Mouse (Mus musculus): ENCODE measurements around the gene Zfp839.

The Zfp839 gene

DNA sequence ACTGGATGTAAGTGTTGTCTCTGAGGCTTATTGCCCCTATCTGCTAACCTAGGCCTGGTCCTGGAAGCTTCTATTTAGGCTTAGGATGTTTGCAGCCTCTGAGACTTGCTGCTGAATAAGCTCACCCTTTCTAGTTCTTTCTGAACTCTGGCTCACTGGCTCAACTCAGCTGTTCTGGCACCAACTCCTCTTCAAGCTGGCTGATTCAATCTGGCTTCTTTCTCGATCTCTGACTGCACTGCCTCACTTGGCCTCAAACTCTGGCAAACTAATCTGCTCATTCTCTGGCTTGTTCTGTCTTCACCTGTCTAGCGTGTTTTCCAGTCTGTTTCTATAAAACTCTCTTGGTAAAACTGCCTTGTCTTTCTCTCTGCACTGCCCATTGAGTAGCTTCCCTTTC, 25.3 kb downstream of the Zfp839 start:
- DNase-seq (ENCODE audit: low spot score in 2 of 2) = no peak

DNA sequence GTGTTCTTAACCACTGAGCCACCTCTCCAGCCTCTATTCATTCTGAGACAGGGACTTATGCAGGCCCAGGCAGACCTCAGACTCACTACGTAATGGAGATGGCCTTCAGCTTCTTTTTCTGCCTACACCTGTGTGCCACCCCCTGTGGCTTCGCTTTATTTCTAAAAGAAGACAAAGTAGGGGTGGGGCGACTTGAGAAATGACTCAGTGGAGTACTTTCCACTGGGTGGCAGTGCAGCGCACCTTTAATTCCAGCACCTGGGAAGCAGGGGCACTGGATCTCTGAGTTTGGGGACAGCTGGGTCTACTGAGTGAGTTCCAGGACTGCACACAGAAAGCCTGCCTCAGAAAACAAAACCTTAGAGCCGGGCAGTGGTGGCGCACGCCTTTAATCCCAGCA, 32.2 kb downstream of the Zfp839 start:
- no peak for DNase-seq (ENCODE audit: low spot score in 2 of 2)

DNA sequence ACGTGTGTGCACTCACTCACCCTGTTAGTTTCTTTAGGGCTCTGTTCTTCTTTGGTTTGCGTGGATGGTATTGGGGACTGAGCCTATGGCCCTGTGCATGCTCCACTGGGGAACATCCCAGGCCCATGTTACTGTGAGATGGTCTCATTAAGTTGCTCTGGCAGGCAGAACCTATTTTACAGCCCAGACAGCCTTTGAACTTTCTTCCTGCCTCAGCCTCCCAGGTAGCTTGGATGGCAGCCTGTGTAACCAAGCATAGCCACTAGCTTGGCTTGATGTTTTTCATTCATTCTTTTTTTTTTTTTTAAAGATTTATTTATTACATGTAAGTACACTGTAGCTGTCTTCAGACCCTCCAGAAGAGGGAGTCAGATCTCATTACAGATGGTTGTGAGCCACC, 35.2 kb downstream of the Zfp839 start:
- no peak for DNase-seq (ENCODE audit: low spot score in 2 of 2)

DNA sequence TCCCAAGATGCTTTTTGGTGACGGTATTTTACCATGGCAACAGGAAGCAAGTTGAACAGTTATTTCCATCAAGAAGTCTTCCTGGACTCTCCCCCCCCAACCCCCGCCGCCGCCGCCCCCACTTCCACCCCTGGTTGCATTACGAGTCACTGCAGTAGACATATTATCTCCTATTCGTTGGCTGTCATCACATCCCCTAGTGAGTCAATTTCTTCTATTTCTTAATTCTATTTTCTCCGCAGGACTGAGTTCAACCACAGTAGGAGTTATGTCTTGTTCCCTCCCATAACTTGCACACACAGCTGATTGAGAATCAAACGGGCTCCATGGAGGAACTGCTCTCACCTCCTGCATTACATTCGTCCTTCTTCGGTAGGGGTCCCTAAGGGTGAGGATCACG, 38.1 kb downstream of the Zfp839 start:
- no peak for DNase-seq (ENCODE audit: low spot score in 2 of 2)

DNA sequence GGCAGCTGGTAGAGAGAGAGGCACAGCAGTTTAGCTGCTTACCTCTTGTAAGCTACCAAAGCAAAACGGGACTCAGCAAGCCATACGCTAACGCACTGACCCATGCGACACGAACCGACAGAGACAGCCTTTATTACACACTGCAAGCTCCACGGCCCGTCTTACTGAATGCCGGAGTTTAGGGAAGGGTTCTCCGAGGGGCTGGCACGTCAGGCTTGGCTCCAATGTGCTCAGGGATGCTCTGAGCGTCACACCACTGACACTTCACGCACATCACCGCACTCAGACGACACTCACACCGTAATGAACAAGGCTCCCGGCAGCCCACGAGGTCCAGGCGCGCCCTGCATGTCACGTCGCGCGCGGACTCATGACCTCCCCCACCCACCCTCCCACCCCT, 38.6 kb downstream of the Zfp839 start:
- no peak for DNase-seq (ENCODE audit: low spot score in 2 of 2)

DNA sequence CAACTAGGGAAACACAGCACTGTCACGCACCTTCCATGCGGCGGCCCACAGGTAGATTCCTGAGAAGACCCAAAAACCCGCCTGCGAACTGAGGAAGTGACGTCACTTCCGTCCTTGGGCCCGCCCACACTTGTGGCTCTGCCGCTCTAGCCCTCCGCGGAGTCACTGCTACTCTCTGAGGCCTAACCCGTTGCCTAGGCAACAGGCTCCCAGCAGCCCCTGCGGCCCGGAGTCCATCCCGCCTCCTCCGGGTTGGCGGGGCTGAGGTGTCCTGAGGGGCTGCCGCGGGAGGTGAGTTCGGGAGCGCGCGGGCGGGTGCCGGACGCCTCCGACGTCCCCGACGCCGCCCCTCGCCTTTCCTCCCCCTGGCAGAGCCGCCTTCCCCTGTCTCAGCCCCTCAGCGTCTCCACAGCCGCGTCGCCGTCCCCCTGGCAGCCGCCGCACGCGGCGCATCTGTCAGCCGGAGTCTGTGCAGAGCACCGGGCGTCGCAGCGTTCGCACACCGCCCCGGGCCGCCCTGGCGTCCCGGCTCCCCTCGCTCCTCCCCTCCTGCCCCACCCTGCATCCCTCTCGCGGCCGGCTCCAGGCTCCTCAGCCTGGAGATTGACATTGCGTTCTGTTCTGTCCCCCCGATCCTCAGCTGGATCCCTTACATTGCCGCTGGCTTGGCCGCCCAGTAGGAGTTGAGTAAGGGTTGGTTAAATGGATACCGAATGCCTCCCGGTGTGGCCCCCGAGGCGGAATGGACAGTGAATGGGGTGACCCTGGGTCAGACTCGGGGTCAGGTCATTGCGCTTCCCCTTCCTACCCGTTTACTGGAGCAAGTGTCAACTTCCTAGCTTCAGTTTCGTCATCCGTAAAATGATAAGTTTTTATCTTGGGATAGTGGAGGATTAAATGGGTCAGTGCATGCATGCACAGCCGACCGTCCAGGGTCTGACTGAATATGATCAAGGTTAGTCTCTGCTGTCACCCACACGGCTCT, 39.3 kb downstream of the Zfp839 start, which contains the start of the genes Cinp and Tecpr2:
TSS of gene Cinp (minus strand) at position 110 of the 985 bp plus-strand sequence.
TSS of gene Tecpr2 (plus strand) at position 229 of the 985 bp plus-strand sequence.
- peak; percentile 98 for DNase-seq (ENCODE audit: low spot score in 2 of 2)

DNA sequence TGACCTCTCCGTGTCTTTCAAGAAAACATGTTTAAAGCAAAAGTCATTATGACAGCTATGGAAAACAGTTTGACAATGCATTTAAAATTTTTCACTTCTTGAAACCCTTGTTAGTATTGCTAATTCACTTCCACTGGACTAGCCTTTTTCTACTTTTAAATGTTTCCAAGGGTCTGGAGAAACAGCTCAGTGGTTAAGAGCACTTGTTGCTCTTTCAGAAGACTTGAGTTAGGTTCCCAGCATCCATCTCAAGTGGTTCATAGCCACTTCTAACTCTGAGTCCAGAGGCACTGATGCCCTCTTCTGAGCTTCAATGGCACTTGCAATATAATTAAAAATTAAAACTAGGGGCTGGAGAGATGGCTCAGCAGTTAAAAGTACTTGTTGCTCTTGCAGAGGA, 41.8 kb downstream of the Zfp839 start:
- DNase-seq (ENCODE audit: low spot score in 2 of 2) = no peak

DNA sequence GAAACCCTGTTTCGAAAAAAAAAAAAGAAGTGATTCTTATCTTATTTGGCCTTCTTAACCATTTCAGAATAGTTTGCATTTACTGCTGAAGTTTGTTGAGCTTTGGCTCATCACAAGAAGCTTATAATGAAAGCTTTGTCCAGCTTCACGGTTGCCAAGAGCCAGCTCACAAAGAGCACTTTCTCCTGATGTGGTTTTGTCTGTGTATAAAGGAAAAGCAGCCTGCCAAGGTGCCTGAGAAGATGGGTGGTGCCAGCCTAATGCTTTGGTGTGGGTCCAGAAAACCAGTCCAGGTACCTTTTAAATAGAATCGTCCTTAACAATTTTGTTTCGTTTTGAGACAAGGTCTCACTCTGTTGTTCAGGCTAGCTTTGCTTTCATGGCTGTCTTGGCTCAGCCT, 52.1 kb downstream of the Zfp839 start:
- no peak for DNase-seq (ENCODE audit: low spot score in 2 of 2)

DNA sequence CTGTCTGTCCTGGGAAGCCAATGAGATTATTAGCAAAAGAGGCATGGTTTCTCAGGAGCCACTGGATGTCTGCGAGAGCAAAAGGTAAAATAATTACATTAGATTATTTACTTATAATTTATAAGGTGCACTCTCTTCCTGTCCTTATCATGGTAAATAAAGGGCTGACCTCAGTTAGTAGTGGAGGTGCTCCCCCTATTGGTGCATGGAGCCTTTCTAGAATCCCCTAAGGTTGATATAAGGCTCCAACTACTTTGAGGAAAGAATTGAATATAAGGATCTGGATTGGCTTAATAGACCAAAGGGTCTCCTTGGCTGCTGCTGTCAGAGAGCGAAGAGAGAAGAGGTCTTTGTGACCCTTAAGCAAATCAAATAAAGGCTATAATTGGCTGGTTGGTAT, 53.5 kb downstream of the Zfp839 start:
- DNase-seq (ENCODE audit: low spot score in 2 of 2) = peak; percentile 10 to 31

DNA sequence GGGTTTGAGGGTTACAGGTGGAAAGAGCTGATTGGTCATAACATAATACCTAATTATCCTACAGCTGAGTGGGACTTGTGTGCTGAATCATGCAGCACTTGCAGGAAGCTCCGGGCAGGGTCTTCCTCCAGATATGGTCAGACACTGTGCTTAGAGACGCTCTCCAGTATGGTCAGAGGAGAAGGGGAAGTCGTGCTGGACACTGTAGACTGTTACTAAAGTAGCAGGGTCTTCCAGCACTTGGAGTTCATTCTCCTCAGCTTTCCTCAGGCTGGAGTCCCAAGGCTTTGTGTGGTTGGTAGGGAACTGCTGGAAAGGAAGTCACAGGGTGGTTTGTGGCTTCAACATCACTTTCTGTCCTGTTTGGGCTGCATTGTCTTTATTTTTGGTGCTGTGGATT, 57.8 kb downstream of the Zfp839 start:
- DNase-seq (ENCODE audit: low spot score in 2 of 2) = no peak

DNA sequence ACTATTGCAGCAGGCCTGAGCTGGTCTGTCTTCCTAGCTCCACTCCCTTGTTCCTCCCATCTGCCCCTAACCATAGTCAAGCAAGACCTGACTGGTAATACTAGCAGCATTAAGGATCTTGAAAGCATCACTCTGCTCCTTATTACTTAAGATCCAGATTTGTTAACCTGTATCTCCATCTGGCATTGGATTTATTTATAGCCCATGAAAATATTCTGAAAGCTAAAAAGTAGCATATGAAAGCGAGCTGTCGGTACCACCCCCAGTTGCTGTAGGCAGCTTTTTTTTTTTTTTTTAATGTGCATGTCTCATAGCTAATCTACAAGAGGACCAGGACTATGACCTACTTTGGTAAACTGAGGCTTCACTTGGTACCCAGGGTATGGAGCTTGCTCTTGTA, 59.9 kb downstream of the Zfp839 start:
- DNase-seq (ENCODE audit: low spot score in 2 of 2) = no peak

DNA sequence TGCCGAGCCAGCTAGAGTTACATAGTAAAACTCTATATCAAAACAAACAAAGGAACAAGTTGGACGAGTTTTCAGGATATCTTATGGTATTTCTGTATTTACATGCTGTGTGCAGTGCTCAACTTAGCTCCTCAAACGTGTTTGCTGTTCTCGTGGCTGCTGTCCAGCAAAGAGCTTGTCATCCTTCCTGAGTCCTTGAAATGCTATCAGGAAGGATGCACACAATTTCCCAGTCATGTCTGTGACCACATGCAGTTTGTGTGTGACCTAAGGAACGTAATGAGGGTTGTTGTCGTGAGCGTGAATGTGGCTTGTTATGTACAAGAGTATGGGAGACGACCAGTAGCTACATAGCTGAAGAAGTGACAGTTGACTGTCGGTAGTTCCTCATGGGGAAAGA, 65.7 kb downstream of the Zfp839 start:
- DNase-seq (ENCODE audit: low spot score in 2 of 2) = no peak
